In genomic region chr2:129221097-129221632, GRCm38 (mm10) we compare ENCODE assay signal across 21 mouse cellular contexts. TPM values are rescaled to one million over a fixed set of nuclear protein-coding genes. Genes with fewer than 3 reads are reported as not detected.
A peak's percentile ranks its signal among the peaks of the same experiment; 100 is the strongest.
DNase-seq lines count a peak whose midpoint lies in the region; ATAC-seq and TF ChIP-seq lines count a peak whose summit lies in the region.
"Had no signal": no experiment of that assay in that cellular context is flagged by ENCODE, and none has a peak within 500 bp of the region (broad histone marks: within the 10 kb centered on the region; RNA-seq: fewer than 3 reads in every experiment).

No protein-coding gene starts in this region.

- H3K4me2 ChIP-seq in liver, embryonic 12.5 days = no peak overlapping the region
- no peak overlapping the region for H3K4me2 ChIP-seq in hindbrain, embryonic 14.5 days (replicated peaks)
- no peak overlapping the region for H3K4me2 ChIP-seq in hindbrain, embryonic 12.5 days (replicated peaks)
- H3K4me2 ChIP-seq: forebrain, embryonic 13.5 days; hindbrain, embryonic 13.5 days had no signal

- no peak overlapping the region for H3K9ac ChIP-seq in liver, embryonic 12.5 days
- no peak overlapping the region for H3K9ac ChIP-seq in hindbrain, embryonic 14.5 days
- no peak overlapping the region for H3K9ac ChIP-seq in hindbrain, embryonic 12.5 days
- H3K9ac ChIP-seq: forebrain, embryonic 13.5 days; forebrain, postnatal 0 days; hindbrain, embryonic 13.5 days had no signal

- WGBS in liver, embryonic 12.5 days (ENCODE audit: insufficient replicate concordance) = 72% methylated on average over 9 of the region's 9 CpGs
- WGBS in hindbrain, embryonic 14.5 days = 78% methylated on average over 9 of the region's 9 CpGs
- 77% methylated on average over 9 of the region's 9 CpGs for WGBS in hindbrain, embryonic 12.5 days

- no peaks in the 10 kb centered on the region for H3K9me3 ChIP-seq in liver, embryonic 12.5 days (replicated peaks)
- H3K9me3 ChIP-seq in hindbrain, embryonic 14.5 days (ENCODE audit: control insufficient read depth, low read length) = no peaks in the 10 kb centered on the region
- H3K9me3 ChIP-seq in hindbrain, embryonic 12.5 days (replicated peaks) = no peaks in the 10 kb centered on the region
- H3K9me3 ChIP-seq: embryonic facial prominence, embryonic 10.5 days; forebrain, embryonic 13.5 days; hindbrain, embryonic 13.5 days had no signal

- no peak for TF ChIP-seq POLR2A in bone marrow macrophage, adult 2 months (IDR thresholded peaks at IDR 0.05; ENCODE audit: borderline replicate concordance, low read depth, low read length)

- peak overlapping the region; percentile 7; the same call in 1 of the 2 replicates for H3K27ac ChIP-seq in liver, embryonic 12.5 days
- H3K27ac ChIP-seq in bone marrow macrophage, adult 2 months (ENCODE audit: insufficient read depth, low read depth, low read length) = peak overlapping the region; percentile 36
- no peak overlapping the region for H3K27ac ChIP-seq in hindbrain, embryonic 14.5 days
- H3K27ac ChIP-seq in hindbrain, embryonic 12.5 days = no peak overlapping the region
- H3K27ac ChIP-seq: embryonic facial prominence, embryonic 10.5 days; forebrain, embryonic 13.5 days; hindbrain, embryonic 13.5 days had no signal

- H3K36me3 ChIP-seq in liver, embryonic 12.5 days = no peaks in the 10 kb centered on the region
- no peaks in the 10 kb centered on the region for H3K36me3 ChIP-seq in hindbrain, embryonic 14.5 days (replicated peaks; ENCODE audit: control insufficient read depth, insufficient read depth)
- no peaks in the 10 kb centered on the region for H3K36me3 ChIP-seq in hindbrain, embryonic 12.5 days
- H3K36me3 ChIP-seq: embryonic facial prominence, embryonic 10.5 days; hindbrain, embryonic 13.5 days had no signal

- no peak overlapping the region for H3K4me3 ChIP-seq in liver, embryonic 12.5 days
- no peak overlapping the region for H3K4me3 ChIP-seq in bone marrow macrophage, adult 2 months (ENCODE audit: insufficient read depth, low read length)
- H3K4me3 ChIP-seq in hindbrain, embryonic 14.5 days (replicated peaks; ENCODE audit: low read length) = no peak overlapping the region
- H3K4me3 ChIP-seq in hindbrain, embryonic 12.5 days = no peak overlapping the region
- H3K4me3 ChIP-seq: embryonic facial prominence, embryonic 10.5 days; forebrain, embryonic 13.5 days; hindbrain, embryonic 13.5 days had no signal

- DNase-seq in liver = no peak
- DNase-seq in hindbrain, embryonic 14.5 days (ENCODE audit: low spot score) = no peak
- DNase-seq: adrenal gland, adult 2 months; adrenal gland, postnatal 25 days; cerebellum, adult 11-12 months; cerebellum, adult 9-10 months; cerebellum, postnatal 25 days; forebrain, postnatal 0 days; gastrocnemius, postnatal 14 days; heart, postnatal 10 days; heart, postnatal 4 days had no signal

- TF ChIP-seq CTCF in bone marrow macrophage, adult 2 months (IDR thresholded peaks at IDR 0.05; ENCODE audit: low read depth, low read length) = no peak

- peaks cover 52% of the 10 kb centered on the region for H3K4me1 ChIP-seq in liver, embryonic 12.5 days
- peaks cover 5% of the 10 kb centered on the region for H3K4me1 ChIP-seq in bone marrow macrophage, adult 2 months (ENCODE audit: control insufficient read depth, insufficient read depth, low read length)
- no peaks in the 10 kb centered on the region for H3K4me1 ChIP-seq in hindbrain, embryonic 14.5 days (replicated peaks; ENCODE audit: control insufficient read depth, insufficient read depth, low read length)
- no peaks in the 10 kb centered on the region for H3K4me1 ChIP-seq in hindbrain, embryonic 12.5 days
- H3K4me1 ChIP-seq: forebrain, embryonic 13.5 days; hindbrain, embryonic 13.5 days had no signal

- ATAC-seq in liver, embryonic 12.5 days = no peak
- ATAC-seq in granulocyte monocyte progenitor cell, adult 5-6 weeks (replicated peaks; ENCODE audit: poor library complexity, severe bottlenecking) = peak; percentile 92
- no peak for ATAC-seq in hindbrain, embryonic 14.5 days (ENCODE audit: low FRiP score)
- ATAC-seq in hindbrain, embryonic 12.5 days (ENCODE audit: low FRiP score) = no peak
- ATAC-seq: activated CD4-positive, CD25-positive, alpha-beta regulatory T cell, adult 4 months; forebrain, embryonic 13.5 days; forebrain, postnatal 0 days; Patski had no signal

- H3K27me3 ChIP-seq in liver, embryonic 12.5 days (replicated peaks) = no peaks in the 10 kb centered on the region
- no peaks in the 10 kb centered on the region for H3K27me3 ChIP-seq in hindbrain, embryonic 14.5 days (ENCODE audit: control insufficient read depth, insufficient read depth, low read length)
- H3K27me3 ChIP-seq in hindbrain, embryonic 12.5 days = no peaks in the 10 kb centered on the region
- H3K27me3 ChIP-seq: CH12.LX; forebrain, embryonic 13.5 days; hindbrain, embryonic 13.5 days; Patski had no signal

RNA-seq across cellular contexts. Expression of gene Slc20a1, which starts 22.6 kb away (rescaled TPM):
- 76.2 and 78.4 TPM in 2 replicates for polyA plus RNA-seq in liver, embryonic 12.5 days (2016; fragmentation: Nextera tagmentation; extraction: Ambion mirVana)
- 29.5 and 32.1 TPM in 2 replicates for polyA plus RNA-seq in bone marrow macrophage, adult 2 months (2012; ENCODE audit: insufficient read depth, insufficient read length, missing spikeins)
- 34.8 and 35.3 TPM in 2 replicates for total RNA-seq in granulocyte monocyte progenitor cell, adult 5-6 weeks (2014; fragmentation: Nextera tagmentation)
- total RNA-seq in granulocyte monocyte progenitor cell, adult 5-6 weeks (2017) = 71.3 and 85.3 TPM in 2 replicates
- polyA plus RNA-seq in hindbrain, embryonic 14.5 days (2014; fragmentation: Nextera tagmentation; extraction: Ambion mirVana) = 50.7 and 56.3 TPM in 2 replicates
- 49.3 and 53.1 TPM in 2 replicates for polyA plus RNA-seq in hindbrain, embryonic 12.5 days (2016; fragmentation: Nextera tagmentation; extraction: Ambion mirVana)

Comparison
In these comparisons a context has a peak if more than half of its experiments do, and no peak if none do; other contexts are left out.
1. H3K27ac ChIP-seq: peak in liver, embryonic 12.5 days (single experiment) and bone marrow macrophage, adult 2 months (single experiment); none in hindbrain, embryonic 14.5 days (single experiment) and hindbrain, embryonic 12.5 days (single experiment).